Mouse (Mus musculus) monocyte, adult 5-6 weeks (primary cell): ENCODE results near the gene Gm21987. TPM values are rescaled to one million over a fixed set of nuclear protein-coding genes. Genes with fewer than 3 reads are reported as not detected.

ENCODE experiments used
- ATAC-seq: fragments of 153-309, 156-312 bp; replicated peaks from 2 replicates; pipeline ENCODE4 v1.8.0; 2017; ENCODE audit warnings: mild to moderate bottlenecking; ENCODE audit not compliant: low TSS enrichment, insufficient number of reproducible peaks, severe bottlenecking, poor library complexity, low FRiP score
- total RNA-seq: library from RNA; stranded (forward); fragments of 200-1000, 200-491, 200-594 nt; gene quantifications from 3 replicates; pipeline ENCODE4 v1.2.3, GENCODE M21; 2017

Gm21987 gene
- total RNA-seq, 1 experiment from 2014 or later: not detected

DNA sequence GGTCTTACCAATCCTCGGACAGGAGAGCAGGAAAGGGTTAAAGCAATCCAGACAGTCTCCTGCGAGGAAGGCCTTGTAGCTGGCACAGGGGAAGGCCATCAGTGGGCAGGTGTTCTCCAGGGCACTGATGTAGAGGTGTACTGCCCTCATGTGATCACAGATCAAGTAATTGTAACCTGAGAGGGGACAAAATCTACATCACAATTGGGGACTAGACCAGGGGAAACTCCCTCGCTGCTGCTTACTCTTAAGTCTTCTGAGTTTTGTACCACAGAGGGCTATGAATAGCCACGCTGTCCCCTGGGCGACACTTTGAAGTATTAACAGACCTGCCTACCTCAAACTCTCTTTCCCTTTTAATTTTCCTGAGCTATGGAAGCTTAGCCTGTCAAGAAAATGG, 60.7 kb downstream of the Gm21987 start:
- no peak for ATAC-seq

DNA sequence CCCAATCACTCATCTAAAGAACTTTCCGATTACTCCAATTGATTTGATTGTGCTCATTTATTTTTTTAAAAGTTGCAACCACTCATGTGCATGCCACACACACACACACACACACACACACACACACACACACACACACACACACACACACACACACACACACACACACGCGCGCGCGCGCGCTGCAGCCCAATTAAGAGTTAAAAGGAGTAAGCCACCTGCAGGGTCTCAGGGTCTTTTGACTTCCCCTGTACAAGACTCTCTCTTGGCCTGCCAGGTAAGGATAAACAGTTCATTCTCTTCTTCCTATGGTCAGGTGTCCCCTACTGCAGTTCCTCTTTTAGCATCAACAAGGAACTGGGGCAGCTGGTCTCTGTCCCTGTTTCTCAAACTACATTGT, 61.6 kb downstream of the Gm21987 start:
- no peak for ATAC-seq

Other genes starting within 250 kb of the Gm21987 start
- gene Nr1i2, start 52.2 kb upstream of the Gm21987 start, total RNA-seq: not detected in 3 replicates
- 0.21 TPM in 1 of 3 replicates, not detected in the others for gene Maats1, start 4.9 kb upstream of the Gm21987 start, total RNA-seq
- gene Cox17, start within 50 bp of the Gm21987 start, total RNA-seq: 312 to 519 TPM (median 389 TPM) in 3 replicates
- gene Popdc2, start 15.2 kb downstream of the Gm21987 start, total RNA-seq: not detected in 3 replicates
- not detected in 3 replicates for gene Pla1a, start 86.1 kb downstream of the Gm21987 start, total RNA-seq
- 14.6 to 25.9 TPM (median 16.7 TPM) in 3 replicates for gene Adprh, start 105.7 kb downstream of the Gm21987 start, total RNA-seq
- gene Cd80, start 108.5 kb downstream of the Gm21987 start, total RNA-seq: 5.9 to 10.5 TPM (median 6.7 TPM) in 3 replicates
- gene Timmdc1, start 175.6 kb downstream of the Gm21987 start, total RNA-seq: 11.9 to 26.7 TPM (median 17.7 TPM) in 3 replicates
- 11.8 to 14.3 TPM (median 12.6 TPM) in 3 replicates for gene Poglut1, start 203.2 kb downstream of the Gm21987 start, total RNA-seq
- 25.3 to 36.8 TPM (median 31.7 TPM) in 3 replicates for gene Tmem39a, start 211.7 kb downstream of the Gm21987 start, total RNA-seq